Mouse (Mus musculus) thymus, postnatal 25 days (tissue): ENCODE data around the gene Smyd2.
A peak's percentile ranks its signal among the peaks of the same experiment; 100 is the strongest.

Experiments used
- DNase-seq: peaks from one replicate; pipeline ENCODE4 v3.0.0; 2022

The Smyd2 gene

DNA sequence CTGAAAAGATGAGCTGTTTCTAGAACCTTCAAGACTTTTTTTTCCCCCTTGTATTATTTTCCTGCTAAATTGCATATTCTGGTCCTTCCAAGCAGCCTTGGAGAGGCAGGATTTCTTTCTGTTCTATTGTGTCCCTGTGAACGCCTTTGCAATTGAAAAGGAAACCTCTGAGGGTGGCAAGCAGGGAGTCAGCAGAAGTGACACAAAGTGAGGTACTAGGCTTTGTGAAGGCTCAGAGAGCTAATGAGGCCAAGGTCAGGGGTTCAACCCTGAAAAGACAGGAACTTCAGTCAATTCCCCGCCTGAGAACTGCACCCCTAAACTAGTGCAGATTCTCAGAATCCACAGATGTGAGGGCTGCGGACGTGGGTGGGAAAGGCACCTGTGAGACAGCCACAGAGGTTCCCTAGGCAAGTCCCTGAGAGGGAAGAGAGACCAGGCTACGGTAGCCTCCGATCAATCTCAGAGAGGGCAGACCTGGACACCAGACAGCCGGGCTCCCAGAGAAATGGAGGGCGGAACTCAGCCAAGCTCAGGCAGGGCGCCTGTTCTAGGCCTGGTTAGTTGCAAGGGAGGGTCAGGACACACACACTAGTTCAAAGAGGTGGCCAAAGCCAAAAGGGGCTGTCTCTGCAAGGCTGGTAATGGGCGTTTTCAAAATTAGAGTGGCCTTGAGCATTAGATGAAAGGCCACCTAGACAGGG, 5.6 kb downstream of the Smyd2 start:
- DNase-seq = no peak

DNA sequence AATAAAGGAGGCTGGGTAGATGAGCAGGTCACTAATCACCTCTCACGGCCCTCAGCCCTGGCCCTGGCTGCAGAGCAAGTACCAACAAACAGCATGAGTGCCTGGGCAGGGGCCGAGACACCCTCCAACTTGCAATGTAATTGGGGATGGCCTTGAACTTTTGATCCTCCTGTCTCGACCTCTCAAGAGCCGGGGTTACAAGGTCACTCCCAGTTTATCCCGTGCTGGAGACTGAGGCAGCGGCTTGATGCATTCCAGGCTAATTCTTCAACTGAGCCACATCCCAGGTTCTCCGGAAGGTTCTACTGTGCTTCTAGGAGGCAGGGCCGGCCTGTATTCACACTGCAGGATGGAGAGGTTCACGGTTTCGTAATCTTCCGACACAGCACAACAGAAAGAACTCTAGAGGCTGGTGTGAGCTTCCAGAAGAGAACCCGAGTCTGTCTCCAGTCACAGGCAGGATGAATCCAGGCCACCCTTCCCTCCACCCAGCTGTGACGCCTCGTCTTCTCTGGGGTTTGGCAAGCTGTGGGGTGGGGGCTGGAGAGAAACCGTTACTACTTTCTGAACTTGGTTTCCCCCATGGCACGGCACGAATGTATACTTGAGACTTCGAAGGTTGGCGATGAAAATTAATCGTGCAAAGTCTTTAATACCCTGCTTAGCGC, 8.9 kb downstream of the Smyd2 start:
- no peak for DNase-seq

DNA sequence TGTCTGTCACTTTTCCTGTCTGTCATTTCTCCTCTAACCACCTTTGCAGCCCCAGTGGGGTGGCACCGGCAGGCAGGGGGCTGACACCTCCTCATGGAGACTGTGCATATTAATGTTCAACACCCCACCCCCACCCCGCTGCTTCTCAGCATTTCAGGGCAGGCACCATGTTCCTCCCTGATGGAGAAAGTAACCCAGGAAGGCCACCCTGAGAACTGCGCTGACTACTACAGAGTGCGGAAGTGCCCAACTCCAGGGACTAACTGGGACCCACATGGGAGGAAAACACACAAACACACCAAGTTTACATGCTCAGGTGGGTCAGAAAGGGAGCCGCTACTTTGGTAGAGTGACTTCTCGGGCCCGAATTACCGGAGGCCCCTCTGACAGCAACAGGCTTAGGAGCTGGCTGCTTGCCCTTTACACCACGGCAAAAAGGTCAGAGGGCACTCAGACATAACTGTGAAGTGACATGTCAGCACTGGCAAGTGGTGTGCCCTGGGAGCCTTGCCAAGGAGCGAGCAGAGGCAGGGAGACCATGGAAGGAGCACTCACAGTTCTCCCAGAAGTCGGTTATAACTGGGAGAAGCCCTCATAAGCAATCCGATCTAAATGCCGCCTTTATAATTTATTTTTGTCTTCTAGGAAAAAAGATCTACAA, 11.3 kb downstream of the Smyd2 start:
- DNase-seq = no peak

DNA sequence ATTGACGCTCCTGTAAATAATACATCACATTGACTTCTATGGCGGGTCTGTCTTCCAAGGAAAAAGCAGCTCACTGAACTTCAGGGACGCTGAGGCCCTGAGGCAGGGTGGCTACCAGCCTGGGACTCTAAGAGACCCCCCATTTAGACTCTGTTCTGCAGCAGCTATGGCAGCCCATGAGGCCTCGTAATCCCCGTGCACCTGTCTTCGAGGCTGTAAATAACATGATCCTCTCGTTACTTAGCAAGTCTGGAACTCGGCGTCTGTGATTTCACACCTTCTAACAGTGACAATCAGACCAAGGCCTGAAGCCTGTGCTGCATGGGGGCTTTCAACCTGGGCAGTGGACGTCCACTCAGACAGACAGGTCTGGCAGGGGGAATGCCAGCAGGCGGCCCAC, 19.0 kb downstream of the Smyd2 start:
- DNase-seq = no peak

DNA sequence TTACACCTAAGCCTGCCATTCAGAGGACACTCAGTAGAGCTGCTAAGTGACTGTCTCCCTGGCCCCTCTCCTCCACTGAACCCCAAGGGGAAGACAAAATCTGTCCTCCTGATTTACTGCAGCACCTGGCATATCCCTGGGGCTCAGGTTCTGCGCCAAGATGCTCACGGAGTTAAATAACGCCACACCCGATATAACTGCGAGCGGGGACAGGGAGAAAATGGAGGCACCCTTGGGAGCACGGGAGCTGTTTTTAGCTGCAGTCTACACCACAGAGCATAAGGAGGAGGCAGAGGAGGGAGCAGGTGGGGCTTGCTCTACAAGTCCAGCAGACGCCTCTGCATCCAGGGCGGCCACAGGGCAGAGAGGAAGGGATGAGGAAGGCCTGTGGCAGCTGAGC, 19.8 kb downstream of the Smyd2 start:
- DNase-seq = no peak

DNA sequence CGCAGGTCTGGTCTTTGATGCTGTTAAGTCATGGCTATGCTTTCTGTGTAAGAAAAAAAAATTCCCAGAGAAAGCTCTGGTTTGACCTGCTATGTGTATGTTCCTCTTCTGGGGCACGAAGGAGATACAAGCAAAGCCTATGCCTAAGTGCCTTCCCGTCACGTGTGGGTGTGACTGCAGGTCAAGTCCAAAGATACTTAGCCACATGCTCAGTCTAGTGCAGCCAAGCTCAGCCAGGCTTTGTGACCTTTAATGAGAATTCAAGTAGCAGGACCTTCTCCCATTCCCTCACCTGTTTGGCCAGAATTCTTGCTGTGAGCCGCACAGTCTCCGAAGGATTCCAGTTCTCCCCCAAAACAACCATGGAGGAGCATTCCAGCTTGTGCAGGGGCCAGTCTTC, 22.6 kb downstream of the Smyd2 start:
- no peak for DNase-seq

DNA sequence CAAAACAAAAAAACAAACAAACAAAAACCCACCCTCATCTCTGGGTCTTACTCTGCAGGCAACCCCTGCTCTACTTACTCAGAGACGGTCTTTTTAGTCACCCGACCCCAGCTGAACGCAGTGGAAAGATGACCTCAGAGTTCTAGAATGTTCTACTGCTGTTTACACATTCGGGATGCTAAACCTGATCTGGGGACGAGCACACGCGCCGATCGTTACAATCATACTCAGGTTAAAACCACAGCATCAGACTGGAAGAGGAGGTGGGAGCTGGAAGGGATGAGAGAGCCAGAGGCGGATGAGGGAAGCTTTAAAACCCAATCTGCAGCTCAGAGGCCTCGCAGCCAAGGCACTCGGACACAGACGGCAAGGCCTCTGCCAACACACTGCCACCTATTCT, 23.5 kb downstream of the Smyd2 start:
- DNase-seq = no peak

DNA sequence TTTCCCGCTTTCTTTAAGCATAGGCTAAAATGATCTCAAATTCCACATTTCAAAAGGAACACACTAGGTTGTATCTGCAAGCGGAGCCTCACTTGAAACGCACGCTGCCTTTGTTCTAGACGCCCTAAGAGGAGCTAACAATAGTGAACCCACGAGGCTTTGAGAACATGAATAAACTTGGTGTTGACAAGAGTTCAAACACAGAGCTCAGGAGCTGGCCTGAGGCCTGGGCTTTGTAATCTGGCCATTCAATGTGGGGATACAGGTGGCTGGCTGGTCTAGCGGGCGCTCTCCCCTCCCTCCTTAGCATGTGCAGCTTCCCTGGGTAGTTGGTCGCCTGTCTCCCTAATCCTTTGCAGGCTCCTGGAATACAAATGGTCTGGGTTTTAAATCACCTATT, 24.3 kb downstream of the Smyd2 start:
- DNase-seq = no peak

DNA sequence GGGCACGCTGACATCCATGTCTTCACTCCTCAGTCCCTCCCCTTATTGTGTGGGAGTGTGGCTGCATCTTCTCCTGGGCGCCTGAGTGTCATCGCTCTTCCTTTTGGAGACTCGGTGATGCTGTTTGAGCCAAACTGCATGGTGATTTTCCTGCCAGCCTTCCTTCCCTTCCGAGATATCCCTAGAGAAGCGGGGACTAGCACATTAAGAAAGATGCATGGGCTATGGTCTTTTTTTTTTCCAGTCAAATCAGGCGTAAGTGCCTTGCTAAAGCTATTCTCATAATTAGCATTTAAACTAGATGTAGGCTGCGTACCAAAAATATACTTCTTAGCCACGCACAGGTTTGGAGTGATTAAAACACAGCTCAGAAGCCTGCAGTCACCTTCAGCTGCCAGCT, 28.0 kb downstream of the Smyd2 start:
- DNase-seq = no peak

DNA sequence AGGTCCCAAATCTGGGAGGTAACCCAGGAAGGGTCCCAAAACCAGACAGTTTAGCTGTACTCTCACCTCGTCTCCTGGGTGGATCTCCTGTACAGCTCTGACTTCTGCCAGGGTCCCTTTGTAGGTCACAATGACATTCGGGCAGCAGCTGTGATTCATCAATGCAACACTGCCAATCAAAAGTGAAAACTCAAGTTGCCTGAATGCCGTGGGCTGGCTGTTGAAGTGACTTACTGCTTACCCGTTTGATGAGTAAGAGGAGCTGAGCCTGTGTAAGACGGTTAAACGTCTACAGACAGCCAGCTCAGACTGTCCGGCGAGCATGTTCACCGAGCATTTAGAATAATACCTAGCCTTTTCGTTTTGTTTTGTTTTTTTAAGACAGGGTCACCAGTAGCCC, 33.4 kb downstream of the Smyd2 start:
- DNase-seq = no peak

DNA sequence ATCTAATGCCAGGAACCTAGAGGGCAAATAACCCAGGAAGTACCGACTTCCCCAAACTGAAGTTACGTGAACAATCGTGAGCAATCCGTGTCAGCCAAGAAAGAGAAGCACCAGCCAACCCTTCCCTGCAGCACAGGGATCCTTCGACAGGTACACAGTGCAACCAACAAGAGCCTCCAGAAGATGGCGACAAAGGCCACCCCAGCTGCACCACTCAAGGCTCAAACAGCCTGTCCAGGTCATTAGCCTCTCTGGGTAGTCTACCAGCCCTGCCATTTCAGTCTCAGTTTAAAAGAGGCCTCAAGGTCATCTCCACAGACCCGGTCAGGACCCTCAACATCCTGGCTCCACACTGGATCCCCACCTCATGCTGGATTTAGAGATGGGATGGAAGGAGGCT, 34.6 kb downstream of the Smyd2 start:
- DNase-seq = peak; percentile 61

DNA sequence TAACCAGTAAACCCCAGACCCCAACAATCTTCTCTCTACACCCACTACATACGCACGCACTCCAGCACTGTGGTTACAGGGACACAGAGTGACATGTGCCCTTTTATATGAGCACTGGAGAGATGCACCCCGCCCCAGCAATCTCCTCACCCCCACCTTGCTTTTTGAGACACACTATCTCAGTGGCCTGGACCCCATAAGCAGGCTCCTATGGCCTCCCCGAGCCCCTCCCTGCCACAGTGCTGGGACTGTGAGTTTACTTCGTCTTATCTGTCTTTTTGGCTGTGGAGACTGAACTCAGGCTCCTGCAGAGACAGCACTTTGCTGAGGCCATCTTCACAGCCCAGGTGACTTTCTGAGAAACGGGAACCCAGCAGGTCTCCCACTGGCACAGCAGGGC, 36.2 kb downstream of the Smyd2 start:
- DNase-seq = no peak

DNA sequence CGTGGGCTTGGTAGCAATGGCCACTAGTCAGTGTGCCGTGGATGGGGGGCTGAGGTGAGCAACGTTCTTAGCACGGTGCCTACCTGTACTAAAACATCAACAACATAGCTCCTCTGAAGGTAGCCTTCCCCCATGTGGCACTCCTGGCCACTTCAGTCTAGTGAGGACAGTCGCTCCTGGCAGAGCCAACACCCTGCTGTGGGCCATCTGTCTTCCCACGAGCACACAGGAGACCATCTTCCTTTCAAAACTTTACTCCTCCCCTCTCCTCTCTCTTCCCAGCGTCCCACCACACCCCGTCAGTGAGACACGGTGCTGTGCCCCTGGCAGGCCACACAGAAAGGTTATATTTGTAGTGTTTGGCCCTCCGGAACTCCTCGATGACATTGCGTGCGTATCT, 37.2 kb downstream of the Smyd2 start:
- DNase-seq = no peak

DNA sequence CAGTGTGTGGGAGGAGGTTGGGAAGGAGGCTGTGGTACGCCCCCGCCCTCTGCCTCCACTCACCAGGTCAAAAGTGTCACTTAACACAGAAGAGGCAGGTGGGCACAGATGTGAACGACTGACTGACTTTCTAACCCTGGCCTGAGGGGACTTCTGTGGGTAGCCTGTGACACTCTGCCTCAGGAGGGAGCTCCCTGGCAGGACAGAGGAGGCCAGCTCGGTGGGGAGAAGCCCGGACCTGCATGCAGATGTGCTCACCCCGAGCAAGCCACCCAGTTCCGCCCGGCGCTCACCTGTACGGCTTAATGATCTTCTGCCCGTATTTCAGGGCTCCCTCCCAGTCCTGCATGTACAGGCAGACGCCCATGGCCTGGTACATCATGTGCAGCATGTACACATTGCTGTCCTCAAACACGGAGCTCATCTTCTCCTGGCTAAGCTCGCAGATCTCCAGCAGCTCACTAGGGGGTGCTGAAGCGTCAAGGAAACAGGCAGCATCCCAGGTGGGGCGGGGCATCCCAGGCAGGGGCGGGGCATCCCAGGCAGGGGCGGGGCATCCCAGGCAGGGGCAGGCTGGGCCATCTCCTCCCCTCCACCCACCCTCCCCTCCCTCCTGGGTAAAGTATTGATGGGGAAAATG, 38.5 kb downstream of the Smyd2 start:
- DNase-seq = peak; percentile 54

DNA sequence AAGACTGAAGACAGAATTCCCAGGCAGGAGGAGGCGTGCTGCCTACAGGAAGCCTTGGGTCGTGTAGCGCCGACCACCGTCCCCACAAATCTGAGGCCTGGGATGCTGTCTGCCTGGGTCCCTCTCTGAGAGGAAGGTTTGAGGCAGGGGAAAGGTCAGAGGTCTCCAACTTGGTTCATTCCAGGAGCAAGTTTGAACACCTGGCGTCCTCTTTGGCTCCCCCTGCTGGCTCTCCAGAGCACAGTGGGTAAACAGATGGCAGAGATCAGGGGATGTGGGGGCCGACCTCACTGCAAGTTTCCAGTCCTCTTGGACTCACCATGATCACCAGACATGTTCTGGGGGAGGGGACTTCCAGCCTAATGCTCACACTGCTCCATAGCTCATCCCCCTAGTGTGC, 39.3 kb downstream of the Smyd2 start:
- peak; percentile 80 for DNase-seq

DNA sequence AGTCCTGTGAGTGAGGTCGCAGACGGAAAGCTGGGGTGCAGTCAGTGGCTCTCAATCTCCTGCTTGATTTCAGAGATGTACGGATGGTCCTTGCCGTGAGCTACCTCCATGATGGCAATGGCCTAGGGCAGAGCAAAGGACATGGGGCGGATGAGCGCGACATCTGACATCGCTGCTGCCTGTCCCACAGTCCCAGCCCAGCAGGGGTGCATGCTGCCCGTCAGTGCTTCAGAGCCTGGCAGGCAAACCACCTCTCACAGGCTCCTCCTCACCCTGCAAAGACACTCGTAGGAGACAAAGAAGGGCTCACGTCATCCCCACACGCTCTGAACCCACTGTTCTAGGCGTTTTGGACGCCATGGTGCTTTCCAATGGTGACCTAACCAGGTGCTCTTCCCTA, 41.4 kb downstream of the Smyd2 start:
- no peak for DNase-seq

DNA sequence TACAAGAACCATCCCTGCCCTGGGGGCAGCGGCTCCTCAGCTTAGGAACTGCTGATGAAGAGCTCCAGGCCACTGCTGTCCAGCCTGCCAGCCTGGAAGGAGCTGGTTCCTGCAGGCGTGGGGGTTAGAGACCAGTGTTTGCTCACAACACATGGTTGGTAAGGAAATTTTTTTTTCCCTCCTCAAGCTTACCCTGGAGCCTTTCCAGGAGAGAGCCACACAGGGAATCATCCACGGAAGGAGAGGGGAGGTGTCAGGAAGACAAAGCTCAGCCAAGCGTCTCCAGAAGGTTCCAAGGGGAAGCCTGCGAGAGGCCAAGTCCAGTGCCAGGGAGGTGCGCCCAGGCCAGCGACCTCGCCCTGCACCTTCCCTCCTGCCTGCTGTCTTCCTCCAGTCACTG, 42.2 kb downstream of the Smyd2 start:
- no peak for DNase-seq

DNA sequence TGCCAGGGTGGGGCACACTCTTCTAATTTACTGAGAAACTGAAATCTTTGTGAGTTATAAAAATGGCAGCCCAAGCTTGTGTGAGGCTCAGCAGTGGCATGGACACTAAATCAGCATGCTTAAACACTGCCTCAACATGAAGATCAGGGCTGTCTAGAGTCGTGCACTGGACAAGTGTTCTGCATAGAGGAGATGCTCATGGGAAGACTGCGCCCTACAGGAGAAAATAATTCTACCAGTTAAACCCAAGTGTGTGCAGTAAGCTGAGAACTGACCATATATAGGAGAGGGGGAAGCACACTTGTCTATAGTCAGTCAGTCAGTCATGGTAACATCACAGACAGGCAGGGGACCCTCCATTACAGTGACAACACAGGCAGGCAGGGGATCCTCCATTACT, 43.0 kb downstream of the Smyd2 start:
- no peak for DNase-seq

DNA sequence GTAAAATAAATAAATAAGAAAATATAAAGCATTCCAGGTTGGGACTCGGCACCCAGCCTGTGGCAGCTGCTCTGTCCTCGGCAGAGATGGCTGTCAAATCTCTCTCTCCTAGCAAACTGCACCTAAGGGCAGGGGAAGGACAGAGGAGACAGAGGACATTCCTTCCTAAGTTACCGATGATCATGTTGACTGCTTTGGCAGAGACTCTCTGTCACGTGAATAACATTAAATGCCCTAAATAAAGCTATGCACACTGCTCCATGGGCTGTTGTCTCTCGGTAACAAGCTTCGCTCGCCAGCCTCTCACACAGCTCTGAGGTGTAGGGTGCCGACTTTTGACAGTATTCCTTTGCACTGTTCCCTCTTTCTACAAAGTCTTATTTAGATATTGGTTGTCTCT, 46.0 kb downstream of the Smyd2 start:
- DNase-seq = no peak

DNA sequence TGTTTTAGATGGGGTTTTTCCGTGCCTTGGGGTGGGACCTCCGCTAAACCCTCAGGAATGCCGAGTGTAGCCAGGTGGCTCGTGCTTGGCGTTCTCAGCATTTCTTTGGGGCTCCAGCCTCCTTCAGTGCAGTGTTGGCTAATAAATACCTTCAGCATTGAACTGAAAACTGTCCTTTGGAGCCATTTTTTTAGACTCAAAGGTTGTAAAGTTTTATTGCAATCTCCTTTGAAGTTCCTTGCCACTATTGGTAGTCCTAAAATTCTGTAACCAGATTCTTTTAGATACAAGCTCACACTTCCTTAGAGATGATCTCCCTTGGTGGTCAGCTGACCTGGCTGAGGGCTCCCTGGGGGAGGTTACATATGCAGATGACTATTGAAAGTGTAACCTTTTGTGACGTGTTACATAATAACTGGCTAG, 46.7 kb downstream of the Smyd2 start:
- DNase-seq = no peak

DNA sequence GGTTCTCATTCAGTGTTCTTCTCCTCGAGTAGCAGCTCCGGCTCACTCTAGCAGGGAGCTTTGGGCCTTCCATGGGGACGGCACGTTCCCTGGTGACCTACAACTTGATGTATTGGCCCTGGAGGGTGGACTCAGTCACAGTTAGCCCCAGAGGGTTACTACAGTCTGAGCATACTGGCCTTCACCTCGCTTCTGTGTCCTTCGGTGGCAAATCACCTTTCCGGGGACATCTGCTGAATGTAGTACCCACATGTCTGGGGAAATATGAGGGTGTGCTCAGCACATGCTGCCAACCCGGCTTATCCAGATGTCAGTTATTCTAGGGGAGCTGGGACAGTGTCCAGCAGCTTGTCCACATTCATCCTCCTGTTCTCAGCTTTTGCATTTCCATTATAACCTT, 48.6 kb downstream of the Smyd2 start:
- DNase-seq = no peak

DNA sequence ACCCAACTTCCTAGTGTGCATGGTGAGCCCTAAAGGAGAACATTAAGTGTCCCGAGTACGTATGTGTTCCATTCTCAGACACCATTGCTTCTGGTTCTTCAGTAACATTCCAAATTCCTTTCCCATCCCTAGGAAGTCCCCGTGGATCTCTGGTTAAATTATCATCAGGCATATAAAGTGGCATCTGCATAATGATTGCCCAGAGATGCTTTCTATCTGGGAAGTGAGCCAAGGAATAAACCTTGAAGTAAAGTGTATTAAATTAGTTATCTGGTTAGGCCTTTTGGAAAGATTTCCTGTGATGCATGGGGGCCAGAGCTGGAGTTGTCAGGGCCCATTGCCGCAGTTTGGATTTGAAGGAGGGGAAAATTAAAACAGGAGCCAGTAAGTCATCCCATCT, 50.1 kb downstream of the Smyd2 start:
- no peak for DNase-seq

DNA sequence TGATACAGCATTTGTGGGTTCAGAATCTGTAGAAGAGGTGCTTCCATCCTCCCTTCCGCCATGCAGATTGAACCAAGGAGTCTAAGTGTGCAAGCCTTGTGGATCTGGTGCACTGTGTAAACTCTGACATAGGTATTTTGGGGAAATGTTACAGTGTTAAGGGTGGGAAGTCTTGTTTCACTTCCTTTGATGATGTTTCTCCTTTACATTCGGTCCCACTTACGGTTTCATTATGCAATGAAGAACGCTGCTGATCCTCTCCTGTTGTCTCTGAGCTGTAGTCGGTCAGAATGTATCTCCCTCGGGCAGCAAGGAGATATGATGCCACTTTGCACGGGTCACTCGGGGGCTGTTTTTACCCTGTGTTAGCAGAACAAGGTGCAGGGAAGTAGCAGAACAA, 50.5 kb downstream of the Smyd2 start:
- no peak for DNase-seq

DNA sequence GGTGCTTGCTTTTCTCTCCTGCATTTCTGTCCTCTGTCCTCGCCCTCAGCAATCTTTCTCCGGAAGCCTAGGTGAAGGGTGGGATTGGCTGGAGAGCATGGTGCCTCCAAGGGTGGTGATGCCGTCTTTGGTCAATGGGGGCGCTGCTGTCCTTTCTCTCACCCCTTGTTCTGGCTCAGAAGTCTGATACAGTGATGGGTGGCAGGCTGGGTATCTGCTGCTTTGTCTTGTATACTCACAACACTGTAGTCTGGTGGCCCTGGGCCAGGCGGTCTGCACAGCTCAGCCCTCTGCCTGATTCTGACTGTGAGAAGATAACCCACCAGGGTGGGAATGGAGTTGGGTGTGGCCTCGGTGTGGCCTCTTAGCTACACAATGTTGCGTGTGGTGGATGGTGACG, 51.6 kb downstream of the Smyd2 start:
- DNase-seq = no peak
